Mouse (Mus musculus): ENCODE data around the gene Tapbpl.
"Not testable (repeated sequence)": the region's sequence is repeated elsewhere in the genome, so short reads cannot be mapped to it uniquely, and the experiment has no call there.

Gene Tapbpl

DNA sequence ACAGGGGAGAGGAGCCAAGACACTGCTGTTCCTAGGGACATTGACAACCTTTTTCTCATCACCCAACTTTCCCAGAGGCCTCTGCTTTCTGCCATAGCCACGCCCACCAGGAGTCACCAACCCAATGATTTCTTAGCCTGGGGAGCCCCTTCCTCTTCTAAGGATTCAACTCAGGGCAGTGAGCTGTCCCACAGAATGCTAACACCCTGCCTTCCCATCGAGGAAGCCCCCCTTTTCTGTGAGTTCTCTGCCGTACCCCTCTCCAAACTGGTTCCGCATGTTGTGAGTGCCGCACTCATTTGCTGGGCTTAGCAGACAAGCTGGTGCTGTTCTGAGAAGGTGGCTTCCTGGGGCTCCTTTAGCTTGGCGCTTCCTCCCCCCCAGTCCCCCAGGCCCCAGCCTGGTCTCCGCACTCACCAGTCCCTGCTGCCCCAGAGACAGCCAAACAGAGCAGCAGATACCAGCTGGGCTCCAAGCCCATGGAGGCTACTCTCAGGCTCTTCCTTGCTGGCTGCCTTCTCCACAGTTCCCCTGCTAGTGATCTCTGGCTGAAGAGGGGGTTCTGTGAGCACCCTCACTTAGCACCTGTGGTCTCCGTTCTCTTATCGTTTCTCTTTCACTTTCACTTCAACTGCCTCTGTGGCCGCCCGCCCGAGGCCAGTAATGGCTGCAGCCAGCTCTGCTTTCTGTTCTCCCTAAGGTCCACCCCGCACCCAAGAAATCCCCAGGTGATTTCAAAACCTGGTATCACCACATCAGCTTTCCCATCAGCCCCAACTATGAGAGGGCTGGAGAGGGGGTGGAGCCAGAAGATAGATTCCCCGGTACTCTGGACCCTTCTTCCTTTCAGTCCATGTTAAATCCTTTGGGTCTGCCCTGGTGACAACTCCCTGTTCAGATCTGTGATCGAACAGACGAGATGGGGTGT, at the start of gene Tapbpl:
Tapbpl (minus strand) TSS at position 744 of the 928 bp plus-strand sequence.
- DNase-seq (ENCODE audit: low read depth, low spot score), result peak; percentile 67

GRCm38 (mm10) chr6:125279729-125280128, 48.1 kb upstream of the Tapbpl start:
- DNase-seq (ENCODE audit: low read depth, low spot score), result no peak

- DNase-seq (ENCODE audit: low read depth, low spot score), result peak; percentile 81
Measured at GRCm38 (mm10) chr6:125274841-125275563, 43.3 kb upstream of the Tapbpl start.

DNA sequence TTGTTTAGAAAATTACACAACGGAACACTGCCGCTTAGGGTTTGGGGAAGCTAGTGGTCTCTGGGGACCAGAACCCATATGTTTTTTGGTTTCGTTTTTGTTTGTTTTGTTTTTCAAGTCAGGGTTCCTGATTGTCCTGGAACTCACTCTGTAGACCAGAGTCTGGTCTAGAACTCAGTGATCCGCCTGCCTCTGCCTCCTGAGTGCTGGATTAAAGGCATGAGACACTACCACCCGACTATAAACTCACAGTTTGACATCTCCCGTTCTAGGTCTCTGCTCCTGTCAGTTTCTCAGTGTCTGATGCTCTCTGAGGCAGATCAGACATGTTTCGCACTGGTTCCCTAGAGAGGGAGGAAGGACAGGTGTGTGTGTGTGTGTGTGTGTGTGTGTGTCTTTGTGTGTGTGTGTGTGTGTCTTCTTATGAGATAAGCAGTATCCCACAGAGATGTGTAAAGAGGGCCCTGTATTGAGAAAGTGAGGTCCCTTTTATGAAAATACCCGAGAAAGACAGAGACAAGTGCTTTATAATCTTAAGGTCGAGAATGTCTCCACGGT, 40.6 kb upstream of the Tapbpl start:
- DNase-seq (ENCODE audit: low read depth, low spot score), result no peak

DNA sequence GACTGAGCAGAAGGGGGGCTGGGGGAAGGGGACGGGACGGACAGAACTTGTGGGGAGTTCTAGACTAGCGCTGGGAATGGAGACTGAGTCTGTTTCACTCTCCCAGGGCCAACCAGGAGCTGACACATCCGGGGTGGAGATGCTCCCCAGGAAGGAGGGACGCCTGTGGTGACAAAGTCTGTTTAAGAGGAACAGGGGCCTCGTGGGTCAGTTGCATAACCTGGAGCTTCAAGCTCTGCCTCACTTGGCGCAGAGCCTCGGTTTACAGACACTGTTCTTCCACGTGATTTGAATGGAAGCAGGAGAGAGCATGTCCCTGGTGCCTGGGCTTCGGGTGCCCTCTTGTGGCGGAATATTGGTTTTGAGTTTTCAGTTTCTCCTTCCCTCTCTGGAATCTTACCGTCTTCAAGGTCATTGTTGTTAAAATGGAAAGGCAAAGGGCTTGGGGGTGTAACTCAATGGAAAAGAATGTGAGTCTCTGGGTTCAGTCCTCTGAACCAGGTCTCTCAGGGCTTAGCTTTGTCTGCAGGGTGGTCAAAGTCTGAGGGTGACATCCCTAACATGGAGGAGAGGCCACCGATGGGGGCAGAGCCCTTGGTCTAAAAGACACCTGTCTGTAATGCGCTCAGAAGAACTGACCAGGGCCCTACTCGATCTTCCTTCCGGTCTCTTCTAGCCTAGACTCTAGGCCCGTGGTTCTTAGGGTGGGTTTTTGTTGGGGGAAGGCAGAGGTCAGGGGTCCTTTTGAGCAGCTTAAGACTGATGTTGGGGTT, 40.0 kb upstream of the Tapbpl start:
- DNase-seq (ENCODE audit: low read depth, low spot score), result peak; percentile 99

GRCm38 (mm10) chr6:125268799-125269198, 37.1 kb upstream of the Tapbpl start:
- no peak for DNase-seq (ENCODE audit: low read depth, low spot score)

GRCm38 (mm10) chr6:125267469-125267868, 35.8 kb upstream of the Tapbpl start:
- no peak for DNase-seq (ENCODE audit: low read depth, low spot score)

GRCm38 (mm10) chr6:125266600-125266999, 34.9 kb upstream of the Tapbpl start:
- not testable (repeated sequence) for DNase-seq (ENCODE audit: low read depth, low spot score)

DNA sequence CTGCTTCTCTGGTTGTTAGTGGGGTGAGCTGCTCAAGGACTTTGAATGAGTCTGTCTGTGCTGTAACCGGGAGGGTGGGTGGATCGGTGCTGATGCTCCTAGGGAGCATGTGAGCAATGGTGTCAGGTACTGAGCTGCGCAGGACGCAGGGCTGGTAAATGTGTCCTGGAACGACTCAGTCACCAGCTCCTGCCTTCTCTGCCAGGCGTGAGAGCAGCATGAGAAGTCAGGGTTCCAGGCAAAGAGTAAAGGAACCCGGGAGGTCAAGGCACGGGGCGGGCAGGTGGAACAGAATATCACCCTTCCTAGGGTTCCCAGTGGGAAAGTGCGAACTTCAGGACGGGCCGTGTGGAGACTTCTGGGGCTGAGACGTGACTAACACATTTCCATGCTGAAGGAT, 34.4 kb upstream of the Tapbpl start:
- no peak for DNase-seq (ENCODE audit: low read depth, low spot score)

DNA sequence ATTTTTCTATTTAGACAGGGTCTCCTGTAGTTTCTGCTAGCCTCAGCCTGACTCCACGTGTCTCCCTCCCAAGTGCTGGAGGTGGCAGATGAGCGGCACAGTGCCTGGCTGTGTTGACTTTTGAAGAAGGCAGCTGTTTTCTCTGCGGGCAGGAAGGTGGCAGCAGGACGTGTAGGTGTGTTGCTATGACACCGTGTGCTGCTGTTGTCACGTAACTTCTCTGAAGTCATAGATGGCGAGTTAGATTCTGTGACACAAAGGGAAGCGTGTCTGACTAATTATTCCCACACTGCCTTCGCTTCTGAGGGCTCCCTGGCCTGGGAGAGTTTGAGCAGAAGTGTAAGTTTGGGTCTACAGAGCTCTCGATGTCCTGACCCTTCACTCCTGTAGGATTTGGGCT, 33.6 kb upstream of the Tapbpl start:
- DNase-seq (ENCODE audit: low read depth, low spot score), result no peak

DNA sequence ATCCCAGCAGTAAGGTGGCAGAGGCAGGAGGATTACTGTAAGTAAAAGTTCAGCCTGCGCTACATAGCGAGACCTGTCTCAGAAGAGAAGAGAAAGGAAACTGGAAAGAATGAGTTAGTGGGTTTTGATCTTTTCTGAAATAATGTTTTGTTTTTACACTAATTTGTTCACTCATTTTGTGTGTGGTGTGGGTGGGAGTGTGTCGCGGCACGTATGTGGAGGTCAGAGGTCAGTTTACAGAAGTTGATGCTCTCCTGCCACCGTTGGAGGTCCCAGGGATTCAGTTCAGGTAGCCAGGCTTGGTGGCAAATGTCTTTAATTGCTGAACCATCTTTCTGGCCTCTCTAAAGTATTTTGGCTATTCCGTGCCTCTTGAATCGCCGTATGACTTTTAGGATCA, 32.6 kb upstream of the Tapbpl start:
- DNase-seq (ENCODE audit: low read depth, low spot score), result no peak

DNA sequence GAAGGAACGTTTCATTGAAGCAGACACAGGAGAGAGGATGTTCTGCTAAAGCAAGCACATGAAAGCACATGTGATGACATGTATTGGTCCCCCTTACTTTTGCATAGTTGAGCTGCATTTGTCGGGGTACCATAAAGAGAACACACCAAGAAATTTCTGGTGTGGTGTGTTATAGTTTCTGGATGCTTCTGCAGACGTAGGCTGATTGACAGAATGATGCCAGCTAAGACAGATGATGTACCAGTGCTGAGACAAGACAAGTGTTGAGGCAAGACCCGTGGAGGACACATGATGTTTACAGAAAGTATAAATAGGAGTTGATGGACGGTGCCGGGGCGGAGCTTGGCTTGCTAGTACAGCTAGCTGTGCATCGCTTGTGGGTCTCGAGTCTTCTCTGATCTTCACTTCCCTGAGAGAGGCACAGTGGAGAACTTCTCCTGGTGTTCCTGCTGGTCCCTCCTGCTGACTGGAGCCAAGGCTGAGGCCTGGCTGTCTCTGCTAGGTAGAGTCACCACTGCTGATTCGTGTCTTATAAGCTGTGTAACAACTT, 28.4 kb upstream of the Tapbpl start:
- no peak for DNase-seq (ENCODE audit: low read depth, low spot score)

DNA sequence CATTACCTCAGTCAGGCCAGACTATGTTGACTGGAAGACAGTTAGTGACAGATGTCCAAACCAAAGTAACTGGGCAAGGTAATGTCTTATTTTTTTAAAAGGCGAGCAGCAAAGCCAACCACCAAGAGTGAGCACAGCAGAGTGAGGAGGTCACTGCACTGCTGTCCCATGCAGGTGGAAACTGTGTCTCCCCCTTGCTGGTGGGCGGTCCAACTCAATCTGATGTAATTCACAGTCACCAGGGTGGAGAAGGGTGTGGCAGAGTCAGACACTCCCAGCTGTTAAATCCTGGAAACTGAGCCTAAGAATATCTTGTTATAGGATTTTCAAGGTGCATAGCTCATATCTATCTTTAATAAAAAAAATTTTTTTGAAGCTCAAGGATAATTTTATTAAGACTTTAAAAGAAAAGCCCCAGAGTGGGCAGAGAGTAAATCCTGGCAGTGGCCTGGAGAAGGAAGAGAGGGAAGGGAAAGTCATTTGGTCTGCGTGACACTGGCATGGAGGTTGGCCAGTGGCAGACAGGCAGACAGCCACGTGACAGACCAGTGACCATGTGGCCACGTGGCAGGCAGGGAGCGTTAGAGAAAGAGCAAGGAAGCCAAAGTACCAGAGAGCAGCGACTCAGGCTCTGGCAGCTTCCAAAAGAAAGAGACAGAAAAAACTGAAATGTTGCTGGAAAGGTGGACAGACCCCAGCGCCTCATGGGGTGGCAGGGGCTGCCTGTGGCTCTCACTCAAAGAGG, 24.7 kb upstream of the Tapbpl start:
- DNase-seq (ENCODE audit: low read depth, low spot score), result peak; percentile 73

DNA sequence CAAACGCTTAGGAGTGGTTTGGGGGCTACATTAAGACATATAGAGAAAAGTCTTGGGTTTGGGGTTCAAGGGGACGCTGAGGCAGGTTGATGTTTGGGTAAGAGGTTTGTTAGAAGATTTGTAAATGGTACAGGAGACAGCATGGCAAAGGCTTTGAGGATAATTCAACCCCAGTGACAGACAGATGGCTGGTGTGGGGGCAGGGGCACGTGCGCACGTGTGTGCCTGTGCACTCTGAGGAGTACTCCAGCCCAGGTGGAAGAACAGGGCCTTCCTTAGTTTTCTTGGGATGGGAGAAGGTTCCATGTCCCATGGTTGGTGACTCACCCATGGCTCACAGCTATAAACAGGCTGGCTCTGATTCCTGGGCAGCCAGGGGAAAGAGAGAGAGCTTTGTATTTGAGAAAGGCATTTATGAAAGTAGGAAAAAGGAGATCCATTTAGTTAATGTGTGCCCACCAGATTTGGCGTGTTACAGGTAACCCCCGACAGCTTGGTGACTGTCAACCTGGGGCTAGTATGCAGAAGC, 23.9 kb upstream of the Tapbpl start:
- DNase-seq (ENCODE audit: low read depth, low spot score), result peak; percentile 80

GRCm38 (mm10) chr6:125253863-125254715, 22.4 kb upstream of the Tapbpl start:
- DNase-seq (ENCODE audit: low read depth, low spot score), result no peak

DNA sequence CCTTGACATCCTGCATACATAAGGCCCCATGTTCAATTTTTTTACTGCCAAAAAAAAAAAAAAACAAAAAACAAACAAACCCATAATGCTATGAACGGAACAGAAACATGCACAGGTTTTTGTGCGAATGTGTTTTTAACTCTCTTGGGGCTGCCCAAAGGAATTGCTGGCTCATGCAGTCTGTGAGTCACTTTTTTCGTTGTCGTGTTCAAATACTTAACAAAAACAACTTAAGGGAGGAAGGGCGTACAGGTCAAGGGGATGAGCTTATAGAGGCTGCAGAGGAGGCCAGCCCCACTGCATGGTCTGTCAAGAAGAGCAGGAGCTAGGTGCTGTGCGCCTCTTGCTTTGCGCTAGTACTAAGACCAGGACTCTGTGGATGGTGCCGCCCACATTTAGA, 21.1 kb upstream of the Tapbpl start:
- DNase-seq (ENCODE audit: low read depth, low spot score), result peak; percentile 66

- no peak for DNase-seq (ENCODE audit: low read depth, low spot score)
Measured at GRCm38 (mm10) chr6:125252285-125252684, 20.6 kb upstream of the Tapbpl start.

DNA sequence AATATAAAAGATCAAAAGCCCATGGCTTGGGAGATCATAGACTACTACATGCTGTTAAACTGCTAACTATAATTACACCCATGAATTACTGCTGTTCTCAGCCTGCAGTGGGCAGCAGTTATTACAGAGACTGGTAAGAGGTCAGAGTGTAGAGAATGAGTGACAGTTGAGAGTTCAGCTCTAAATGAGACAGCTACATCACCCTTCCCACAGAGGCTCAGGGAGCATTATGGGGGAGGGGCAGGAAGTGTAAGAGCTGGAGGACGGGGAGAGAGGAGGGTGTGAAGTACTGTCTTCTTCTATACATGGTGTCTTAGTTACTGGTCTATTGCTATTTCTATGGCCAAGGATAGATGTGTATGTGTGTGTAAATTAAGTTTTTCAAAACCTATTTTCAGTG, 12.9 kb upstream of the Tapbpl start:
- DNase-seq (ENCODE audit: low read depth, low spot score), result no peak

- DNase-seq (ENCODE audit: low read depth, low spot score), result no peak
Measured at GRCm38 (mm10) chr6:125241566-125241965, 9.9 kb upstream of the Tapbpl start.
